In the genomic region with DNA sequence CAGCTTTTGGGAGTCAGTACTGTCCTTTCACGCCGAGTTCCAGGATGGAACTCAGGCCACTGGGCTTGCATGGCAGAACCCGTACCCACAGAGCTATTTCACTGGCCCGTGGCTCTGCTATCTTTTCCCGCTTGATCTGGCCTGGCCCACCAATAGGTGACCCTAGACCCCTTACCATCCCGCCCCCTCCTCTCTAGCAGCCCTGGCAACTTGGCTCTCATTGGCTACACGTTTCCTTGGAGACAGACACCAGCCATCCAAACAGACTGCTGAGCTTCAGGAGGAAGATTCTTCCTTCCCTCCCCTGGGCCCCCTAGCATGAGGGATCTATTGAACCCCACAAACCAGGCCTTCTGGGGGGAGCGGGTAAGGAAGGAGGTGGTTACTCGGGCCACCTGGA, we compare ENCODE assay signal across 17 mouse cellular contexts. TPM values are rescaled to one million over a fixed set of nuclear protein-coding genes. Genes with fewer than 3 reads are reported as not detected.
DNase-seq lines count a peak whose midpoint lies in the region; ATAC-seq and TF ChIP-seq lines count a peak whose summit lies in the region.
"Had no signal": no experiment of that assay in that cellular context is flagged by ENCODE, and none has a peak within 500 bp of the region (broad histone marks: within the 10 kb centered on the region; RNA-seq: fewer than 3 reads in every experiment).

Gm45521 (plus strand) TSS at position 240 of the 400 bp plus-strand sequence.

- 42% methylated on average over 9 of the region's 9 CpGs for WGBS in heart, embryonic 11.5 days (ENCODE audit: insufficient replicate concordance)
- WGBS in hindbrain, embryonic 12.5 days, result 49% methylated on average over 9 of the region's 9 CpGs
- WGBS in midbrain, embryonic 16.5 days, result 46% methylated on average over 9 of the region's 9 CpGs
- 76% methylated on average over 9 of the region's 9 CpGs for WGBS in liver, postnatal 0 days (ENCODE audit: insufficient replicate concordance)

- TF ChIP-seq CTCF in liver, postnatal 0 days (IDR thresholded peaks at IDR 0.05; ENCODE audit: low read depth), result no peak

- H3K36me3 ChIP-seq in heart, embryonic 11.5 days (ENCODE audit: control insufficient read depth, insufficient read depth, low read length), result no peaks in the 10 kb centered on the region
- no peaks in the 10 kb centered on the region for H3K36me3 ChIP-seq in hindbrain, embryonic 12.5 days
- H3K36me3 ChIP-seq in midbrain, embryonic 16.5 days (ENCODE audit: control insufficient read depth, insufficient read depth, low read length), result no peaks in the 10 kb centered on the region; the same call in 1 of the 2 replicates
- no peaks in the 10 kb centered on the region for H3K36me3 ChIP-seq in liver, postnatal 0 days (replicated peaks; ENCODE audit: insufficient read depth, low read length)
- H3K36me3 ChIP-seq: hindbrain, embryonic 15.5 days had no signal

- no peak for DNase-seq in heart, adult 8-10 months (ENCODE audit: low spot score)
- DNase-seq in embryo, embryonic 10.5 days (ENCODE audit: low spot score), result peak; percentile 55
- no peak for DNase-seq in spleen, adult 18-20 months
- no peak for DNase-seq in liver, postnatal 0 days
- DNase-seq: adrenal gland, adult 2 months; lung, postnatal 14 days; thymus, postnatal 25 days had no signal

- H3K27ac ChIP-seq in heart, embryonic 11.5 days (ENCODE audit: low read depth, low read length), result no peak within 1 kb of the TSS
- H3K27ac ChIP-seq in hindbrain, embryonic 12.5 days, result no peak within 1 kb of the TSS
- H3K27ac ChIP-seq in midbrain, embryonic 16.5 days (ENCODE audit: low read length), result no peak within 1 kb of the TSS
- no peak within 1 kb of the TSS for H3K27ac ChIP-seq in liver, postnatal 0 days (ENCODE audit: low read depth)
- H3K27ac ChIP-seq: hindbrain, embryonic 15.5 days; kidney, postnatal 0 days; limb, embryonic 15.5 days had no signal

- H3K4me1 ChIP-seq in heart, embryonic 11.5 days (ENCODE audit: control insufficient read depth, insufficient read depth, low read length), result peaks cover 24% of the 10 kb centered on the region
- peaks cover 13% of the 10 kb centered on the region for H3K4me1 ChIP-seq in hindbrain, embryonic 12.5 days
- no peaks in the 10 kb centered on the region for H3K4me1 ChIP-seq in midbrain, embryonic 16.5 days (ENCODE audit: control insufficient read depth, insufficient read depth, low read length)
- H3K4me1 ChIP-seq in liver, postnatal 0 days (ENCODE audit: insufficient read depth), result peaks cover 10% of the 10 kb centered on the region
- H3K4me1 ChIP-seq: hindbrain, embryonic 15.5 days had no signal

- H3K4me3 ChIP-seq in heart, embryonic 11.5 days (ENCODE audit: low read depth, low read length), result no peak within 1 kb of the TSS
- H3K4me3 ChIP-seq in hindbrain, embryonic 12.5 days, result no peak within 1 kb of the TSS
- no peak within 1 kb of the TSS for H3K4me3 ChIP-seq in midbrain, embryonic 16.5 days (ENCODE audit: low read depth, low read length)
- no peak within 1 kb of the TSS for H3K4me3 ChIP-seq in liver, postnatal 0 days (ENCODE audit: low read depth, low read length)
- H3K4me3 ChIP-seq: hindbrain, embryonic 15.5 days; limb, embryonic 15.5 days had no signal

- TF ChIP-seq EP300 in liver, postnatal 0 days (IDR thresholded peaks at IDR 0.05; ENCODE audit: low read depth), result no peak

- no peaks in the 10 kb centered on the region for H3K27me3 ChIP-seq in heart, embryonic 11.5 days (ENCODE audit: control insufficient read depth, insufficient read depth, low read length)
- no peaks in the 10 kb centered on the region for H3K27me3 ChIP-seq in hindbrain, embryonic 12.5 days
- no peaks in the 10 kb centered on the region for H3K27me3 ChIP-seq in midbrain, embryonic 16.5 days (ENCODE audit: control insufficient read depth, insufficient read depth, low read depth, low read length)
- no peaks in the 10 kb centered on the region for H3K27me3 ChIP-seq in liver, postnatal 0 days (ENCODE audit: insufficient read depth, low read length)
- H3K27me3 ChIP-seq: hindbrain, embryonic 15.5 days; limb, embryonic 15.5 days had no signal

- H3K9me3 ChIP-seq in heart, embryonic 11.5 days (replicated peaks; ENCODE audit: control insufficient read depth, low read length), result no peaks in the 10 kb centered on the region
- H3K9me3 ChIP-seq in hindbrain, embryonic 12.5 days (replicated peaks), result no peaks in the 10 kb centered on the region
- H3K9me3 ChIP-seq in midbrain, embryonic 16.5 days (replicated peaks; ENCODE audit: control insufficient read depth, low read length, poor library complexity, severe bottlenecking), result no peaks in the 10 kb centered on the region
- no peaks in the 10 kb centered on the region for H3K9me3 ChIP-seq in liver, postnatal 0 days (ENCODE audit: low read length)
- H3K9me3 ChIP-seq: hindbrain, embryonic 15.5 days; limb, embryonic 15.5 days had no signal

- no peak within 1 kb of the TSS for H3K4me2 ChIP-seq in heart, embryonic 11.5 days
- no peak within 1 kb of the TSS for H3K4me2 ChIP-seq in hindbrain, embryonic 12.5 days (replicated peaks)
- no peak within 1 kb of the TSS for H3K4me2 ChIP-seq in midbrain, embryonic 16.5 days (ENCODE audit: low read length)
- H3K4me2 ChIP-seq in liver, postnatal 0 days (ENCODE audit: low read depth, low read length), result no peak within 1 kb of the TSS
- H3K4me2 ChIP-seq: hindbrain, embryonic 15.5 days; limb, embryonic 15.5 days had no signal

- no peak for ATAC-seq in heart, embryonic 11.5 days (replicated peaks; ENCODE audit: insufficient number of reproducible peaks, low FRiP score, low TSS enrichment)
- peak; percentile 39; the same call in 1 of the 2 replicates for ATAC-seq in hindbrain, embryonic 12.5 days (ENCODE audit: low FRiP score)
- peak; percentile 52; the same call in 1 of the 2 replicates for ATAC-seq in midbrain, embryonic 16.5 days
- no peak for ATAC-seq in erythroblast, adult 5-6 weeks (replicated peaks; ENCODE audit: low FRiP score, poor library complexity, severe bottlenecking)
- ATAC-seq in liver, postnatal 0 days, result no peak

- peak within 1 kb of the TSS; percentile 16; the same call in 1 of the 2 replicates for H3K9ac ChIP-seq in heart, embryonic 11.5 days (ENCODE audit: low read depth, low read length)
- no peak within 1 kb of the TSS for H3K9ac ChIP-seq in hindbrain, embryonic 12.5 days
- no peak within 1 kb of the TSS for H3K9ac ChIP-seq in midbrain, embryonic 16.5 days (ENCODE audit: low read depth, low read length)
- no peak within 1 kb of the TSS for H3K9ac ChIP-seq in liver, postnatal 0 days (replicated peaks)
- H3K9ac ChIP-seq: hindbrain, embryonic 15.5 days; limb, embryonic 15.5 days had no signal

RNA-seq across cellular contexts. Expression of gene Gm45521, which starts in this region (rescaled TPM):
- 0.33 TPM in 1 of 2 replicates, not detected in the other for polyA plus RNA-seq in heart, embryonic 11.5 days (2014; fragmentation: Nextera tagmentation; extraction: Ambion mirVana)
- total RNA-seq in heart, adult 8-10 months (2022), result not detected
- 0.67 TPM in 1 of 2 replicates, not detected in the other for polyA plus RNA-seq in hindbrain, embryonic 12.5 days (2016; fragmentation: Nextera tagmentation; extraction: Ambion mirVana)
- polyA plus RNA-seq in midbrain, embryonic 16.5 days (2015; fragmentation: Nextera tagmentation; extraction: Ambion mirVana), result 0.48 and 0.99 TPM in 2 replicates
- not detected in 2 replicates for total RNA-seq in erythroblast, adult 5-6 weeks (2015; ENCODE audit: low replicate concordance)
- total RNA-seq in erythroblast, adult 5-6 weeks (2017; ENCODE audit: low replicate concordance), result not detected in 2 replicates
- not detected in 2 replicates for polyA plus RNA-seq in liver, postnatal 0 days (2015; fragmentation: Nextera tagmentation; extraction: Ambion mirVana)
- total RNA-seq: adrenal gland, adult 2 months; common myeloid progenitor, adult 5-6 weeks; granulocyte monocyte progenitor cell, adult 5-6 weeks; layer of hippocampus, postnatal 25 days had no signal
- polyA plus RNA-seq: adrenal gland, adult 2 months; hindbrain, embryonic 15.5 days; kidney, postnatal 0 days; limb, embryonic 15.5 days had no signal

Comparison
In these comparisons a context has a peak if more than half of its experiments do, and no peak if none do; other contexts are left out.
1. Peak in ATAC-seq in hindbrain, embryonic 12.5 days; RNA of the gene not detected or under 1 TPM.
2. Peak in ATAC-seq in midbrain, embryonic 16.5 days; RNA of the gene not detected or under 1 TPM.